In genomic region chr17:49652800-49653199, GRCm38 (mm10) we compare ENCODE assay signal across 13 mouse cellular contexts. TPM values are rescaled to one million over a fixed set of nuclear protein-coding genes. Genes with fewer than 3 reads are reported as not detected.
"Had no signal": no experiment of that assay in that cellular context is flagged by ENCODE, and none has a peak within 500 bp of the region (broad histone marks: within the 10 kb centered on the region; RNA-seq: fewer than 3 reads in every experiment).

No protein-coding gene starts in this region.

- H3K4me3 ChIP-seq: limb, embryonic 10.5 days; liver, embryonic 15.5 days; megakaryocyte, embryonic 14.5 days; stomach, embryonic 15.5 days had no signal

- H3K4me2 ChIP-seq: liver, embryonic 11.5 days; liver, embryonic 15.5 days; midbrain, embryonic 11.5 days; stomach, embryonic 15.5 days had no signal

- H3K9ac ChIP-seq: liver, embryonic 15.5 days; stomach, embryonic 15.5 days had no signal

- H3K9me3 ChIP-seq: limb, embryonic 10.5 days; liver, embryonic 15.5 days; stomach, embryonic 15.5 days had no signal

- H3K27ac ChIP-seq: kidney, postnatal 0 days; limb, embryonic 10.5 days; liver, embryonic 15.5 days; macrophage; stomach, embryonic 15.5 days had no signal

- H3K36me3 ChIP-seq: limb, embryonic 10.5 days; liver, embryonic 15.5 days; stomach, embryonic 15.5 days had no signal

- H3K4me1 ChIP-seq: limb, embryonic 10.5 days; liver, embryonic 15.5 days; megakaryocyte, embryonic 14.5 days; stomach, embryonic 15.5 days had no signal

- DNase-seq: kidney, adult 11 months; lung, postnatal 14 days; right cerebral cortex, postnatal 14 days; thymus, adult 2 months; thymus, postnatal 25 days had no signal

- H3K27me3 ChIP-seq: liver, embryonic 15.5 days; megakaryocyte, embryonic 14.5 days; stomach, embryonic 15.5 days had no signal

RNA-seq across cellular contexts. Expression of gene Kif6, which starts 37.9 kb away (rescaled TPM):
- polyA plus RNA-seq: macrophage had no signal
